Mouse (Mus musculus): Measurements from ENCODE around the gene Hspa12b. TPM values are rescaled to one million over a fixed set of nuclear protein-coding genes. Genes with fewer than 3 reads are reported as not detected.

Gene Hspa12b
- polyA plus RNA-seq, 1 experiment from 2014 or later, result 6.4 TPM

Other genes starting within 250 kb of the Hspa12b start
- 30.3 and 50.9 TPM in 2 replicates for gene 4930402H24Rik, start 220.9 kb upstream of the Hspa12b start, polyA plus RNA-seq (2016; fragmentation: Nextera tagmentation; extraction: Ambion mirVana)
- 5.3 and 7.6 TPM in 2 replicates for gene Atrn, start 220.8 kb upstream of the Hspa12b start, polyA plus RNA-seq (2016; fragmentation: Nextera tagmentation; extraction: Ambion mirVana)
- 4.9 and 6.1 TPM in 2 replicates for gene Gfra4, start 84.2 kb upstream of the Hspa12b start, polyA plus RNA-seq (2016; fragmentation: Nextera tagmentation; extraction: Ambion mirVana)
- gene Adam33, start 63.5 kb upstream of the Hspa12b start, polyA plus RNA-seq (2016; fragmentation: Nextera tagmentation; extraction: Ambion mirVana), result 0.29 and 0.55 TPM in 2 replicates
- 0.10 and 0.16 TPM in 2 replicates for gene Siglec1, start 40.5 kb upstream of the Hspa12b start, polyA plus RNA-seq (2016; fragmentation: Nextera tagmentation; extraction: Ambion mirVana)
- not detected in 2 replicates for gene Gm11037, start 6.2 kb downstream of the Hspa12b start, polyA plus RNA-seq (2016; fragmentation: Nextera tagmentation; extraction: Ambion mirVana)
- gene 1700037H04Rik, start 32.8 kb downstream of the Hspa12b start, polyA plus RNA-seq (2016; fragmentation: Nextera tagmentation; extraction: Ambion mirVana), result 138 and 142 TPM in 2 replicates
- 9.7 and 12.8 TPM in 2 replicates for gene Cenpb, start 52.8 kb downstream of the Hspa12b start, polyA plus RNA-seq (2016; fragmentation: Nextera tagmentation; extraction: Ambion mirVana)
- gene Cdc25b, start 59.7 kb downstream of the Hspa12b start, polyA plus RNA-seq (2016; fragmentation: Nextera tagmentation; extraction: Ambion mirVana), result 99.7 and 116 TPM in 2 replicates
- gene Spef1, start 60.0 kb downstream of the Hspa12b start, polyA plus RNA-seq (2016; fragmentation: Nextera tagmentation; extraction: Ambion mirVana), result 5.2 and 5.4 TPM in 2 replicates
- 27.2 and 32.7 TPM in 2 replicates for gene Ap5s1, start 79.8 kb downstream of the Hspa12b start, polyA plus RNA-seq (2016; fragmentation: Nextera tagmentation; extraction: Ambion mirVana)
- gene Mavs, start 106.8 kb downstream of the Hspa12b start, polyA plus RNA-seq (2016; fragmentation: Nextera tagmentation; extraction: Ambion mirVana), result 16.4 and 19.0 TPM in 2 replicates
- gene Pank2, start 135.2 kb downstream of the Hspa12b start, polyA plus RNA-seq (2016; fragmentation: Nextera tagmentation; extraction: Ambion mirVana), result 44.9 and 46.8 TPM in 2 replicates
- 7.9 and 10.6 TPM in 2 replicates for gene Rnf24, start 225.6 kb downstream of the Hspa12b start, polyA plus RNA-seq (2016; fragmentation: Nextera tagmentation; extraction: Ambion mirVana)